Comparison of ENCODE assay signal across 13 mouse cellular contexts in the genomic region with DNA sequence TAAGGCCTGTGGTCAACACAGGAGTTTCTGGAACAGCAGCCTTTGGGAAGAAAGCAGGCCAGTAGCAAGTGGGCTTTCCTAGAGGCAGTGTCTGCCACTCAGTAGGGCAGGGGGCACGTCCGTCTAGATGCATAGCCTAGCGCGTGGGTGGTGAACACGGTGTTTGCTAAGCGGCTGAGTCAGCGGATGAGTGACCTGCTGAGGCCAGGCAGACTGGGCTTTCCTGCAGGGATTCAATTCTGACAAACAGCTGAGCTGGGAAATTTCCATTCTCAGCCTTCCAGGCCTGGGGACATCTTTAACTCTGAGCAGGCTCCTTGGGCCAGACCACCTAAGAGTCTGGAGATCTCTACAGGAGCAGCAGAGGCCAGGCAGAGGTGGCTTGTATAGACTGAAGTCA. TPM values are rescaled to one million over a fixed set of nuclear protein-coding genes. Genes with fewer than 3 reads are reported as not detected.
DNase-seq lines count a peak whose midpoint lies in the region; TF ChIP-seq lines count a peak whose summit lies in the region.
"Had no signal": no experiment of that assay in that cellular context is flagged by ENCODE, and none has a peak within 500 bp of the region (broad histone marks: within the 10 kb centered on the region; RNA-seq: fewer than 3 reads in every experiment).

No protein-coding gene starts in this region.

- peak overlapping the region; percentile 25; the same call in 1 of the 2 replicates for H3K27ac ChIP-seq in embryonic fibroblast, embryonic 13.5 days (ENCODE audit: insufficient read depth, low read length)
- H3K27ac ChIP-seq: hindbrain, embryonic 13.5 days; limb, embryonic 12.5 days; midbrain, embryonic 12.5 days had no signal

- TF ChIP-seq POLR2A in embryonic fibroblast, embryonic 13.5 days (IDR thresholded peaks at IDR 0.05; ENCODE audit: low read depth, low read length), result no peak

- TF ChIP-seq CTCF in embryonic fibroblast, embryonic 13.5 days (IDR thresholded peaks at IDR 0.05; ENCODE audit: borderline replicate concordance, insufficient read depth, low read length), result no peak

- no peak overlapping the region for H3K4me3 ChIP-seq in embryonic fibroblast, embryonic 13.5 days (ENCODE audit: insufficient read depth, low read length)
- H3K4me3 ChIP-seq: hindbrain, embryonic 13.5 days; limb, embryonic 12.5 days; midbrain, embryonic 12.5 days had no signal

- peaks cover 7% of the 10 kb centered on the region for H3K4me1 ChIP-seq in embryonic fibroblast, embryonic 13.5 days (ENCODE audit: control insufficient read depth, insufficient read depth, low read length)
- H3K4me1 ChIP-seq: hindbrain, embryonic 13.5 days; midbrain, embryonic 12.5 days had no signal

- peak; percentile 74 to 78 for DNase-seq in cerebellum, adult 18-20 months
- DNase-seq in cerebellum, postnatal 4 days (ENCODE audit: low spot score in 2 of 2), result no peak
- peak; percentile 43 to 60 for DNase-seq in urinary bladder, adult 18-20 months (ENCODE audit: low spot score in 2 of 2)
- no peak for DNase-seq in urinary bladder, postnatal 4 days (ENCODE audit: low spot score in 2 of 2)
- DNase-seq in retina, embryonic 14.5 days (ENCODE audit: low spot score), result no peak
- no peak for DNase-seq in layer of hippocampus, adult 9-10 months (ENCODE audit: low spot score)
- DNase-seq: adrenal gland, adult 8-10 months; lung, postnatal 36 days had no signal

RNA-seq across cellular contexts. Expression of gene 4933428G20Rik, which starts 22.7 kb away (rescaled TPM):
- polyA plus RNA-seq in embryonic fibroblast, embryonic 13.5 days (2011; ENCODE audit: insufficient read length, low read depth, missing spikeins), result not detected in 2 replicates
- polyA plus RNA-seq: heart, embryonic 14.5 days had no signal

Comparison
In these comparisons a context has a peak if more than half of its experiments do, and no peak if none do; other contexts are left out.
1. DNase-seq: peak in cerebellum, adult 18-20 months (2 of 2) and urinary bladder, adult 18-20 months (2 of 2); none in cerebellum, postnatal 4 days (0 of 2), urinary bladder, postnatal 4 days (0 of 2), retina, embryonic 14.5 days (single experiment) and layer of hippocampus, adult 9-10 months (single experiment).